Mouse (Mus musculus) myocyte (in vitro differentiated cells): ENCODE measurements around the gene Mut. TPM values are rescaled to one million over a fixed set of nuclear protein-coding genes. Genes with fewer than 3 reads are reported as not detected.

Source experiments
- H3K27me3 ChIP-seq: one replicate; pipeline ENCODE4 v1.6.1; 2011; ENCODE audit not compliant: control insufficient read depth, insufficient read depth, insufficient read length
- H3K36me3 ChIP-seq: one replicate; pipeline ENCODE4 v1.6.1; 2011; ENCODE audit not compliant: control insufficient read depth, insufficient read depth
- H3K4me2 ChIP-seq: one replicate; pipeline ENCODE4 v1.6.1; 2011; ENCODE audit warnings: low read depth, control low read depth
- H3K4me3 ChIP-seq: one replicate; pipeline ENCODE4 v1.5.1; 2011; ENCODE audit warnings: mild to moderate bottlenecking, control low read depth, moderate library complexity
- H3K79me2 ChIP-seq: one replicate; pipeline ENCODE4 v1.6.1; 2011; ENCODE audit not compliant: control insufficient read depth, insufficient read depth
- H3ac ChIP-seq: one replicate; pipeline ENCODE4 v1.6.1; 2011; ENCODE audit not compliant: control insufficient read depth, insufficient read length
- CEBPB ChIP-seq: IDR thresholded peaks from 2 replicates; pipeline ENCODE4 v1.6.1; 2011; ENCODE audit warnings: mild to moderate bottlenecking, moderate library complexity; ENCODE audit not compliant: poor library complexity, insufficient read depth, severe bottlenecking
- E2F4 ChIP-seq: IDR thresholded peaks from one replicate; pipeline ENCODE4 v1.6.1; 2011; ENCODE audit warnings: mild to moderate bottlenecking, control low read depth, moderate library complexity; ENCODE audit not compliant: insufficient read depth
- MAX ChIP-seq: IDR thresholded peaks from one replicate; pipeline ENCODE4 v1.6.1; 2011; ENCODE audit warnings: low read depth, mild to moderate bottlenecking, control low read depth
- MYOD1 ChIP-seq, 3 experiments: IDR thresholded peaks; one replicate each; pipeline ENCODE4 v1.6.1; 2011; ENCODE audit warnings: control low read depth in 2 of 3, low read depth in 2 of 3, mild to moderate bottlenecking in 2 of 3, moderate library complexity in 1 of 3; ENCODE audit not compliant: insufficient read length in 2 of 3, control insufficient read depth in 1 of 3
- MYOG ChIP-seq, 3 experiments: IDR thresholded peaks; one replicate each; pipeline ENCODE4 v1.6.1; 2011; ENCODE audit warnings: control low read depth in 2 of 3, low read depth in 2 of 3, mild to moderate bottlenecking in 2 of 3; ENCODE audit not compliant: insufficient read length in 2 of 3, control insufficient read depth in 1 of 3, insufficient read depth in 1 of 3
- POLR2A ChIP-seq: IDR thresholded peaks from one replicate; pipeline ENCODE4 v1.6.1; 2011; ENCODE audit warnings: low read depth, mild to moderate bottlenecking, control low read depth, moderate library complexity; ENCODE audit not compliant: insufficient read length
- POLR2AphosphoS2 ChIP-seq: IDR thresholded peaks from one replicate; pipeline ENCODE4 v1.6.1; 2011; ENCODE audit warnings: low read depth, control low read depth; ENCODE audit not compliant: insufficient read length
- REST ChIP-seq: IDR thresholded peaks from one replicate; pipeline ENCODE4 v1.6.1; 2011; ENCODE audit warnings: mild to moderate bottlenecking, control low read depth, moderate library complexity; ENCODE audit not compliant: insufficient read depth, insufficient read length
- SRF ChIP-seq: IDR thresholded peaks from one replicate; pipeline ENCODE4 v1.6.1; 2011; ENCODE audit warnings: low read depth; ENCODE audit not compliant: control insufficient read depth, insufficient read length
- TCF12 ChIP-seq: IDR thresholded peaks from one replicate; pipeline ENCODE4 v1.6.1; 2011; ENCODE audit warnings: mild to moderate bottlenecking, control low read depth; ENCODE audit not compliant: poor library complexity, insufficient read depth, severe bottlenecking
- TCF3 ChIP-seq: IDR thresholded peaks from one replicate; pipeline ENCODE4 v1.6.1; 2011; ENCODE audit warnings: low read depth, control low read depth; ENCODE audit not compliant: insufficient read length
- USF1 ChIP-seq: IDR thresholded peaks from one replicate; pipeline ENCODE4 v1.6.1; 2011; ENCODE audit warnings: low read depth, mild to moderate bottlenecking, control low read depth, moderate library complexity
- polyA plus RNA-seq: library from polyadenylated mRNA; unstranded; fragments of >200 nt; fragmentation: generic; extraction: Trizol; gene quantifications from one replicate; pipeline ENCODE4 v1.2.1, GENCODE M21; 2012; ENCODE audit warnings: missing spikeins

Mut gene
- polyA plus RNA-seq, 1 experiment: 9.3 TPM

DNA sequence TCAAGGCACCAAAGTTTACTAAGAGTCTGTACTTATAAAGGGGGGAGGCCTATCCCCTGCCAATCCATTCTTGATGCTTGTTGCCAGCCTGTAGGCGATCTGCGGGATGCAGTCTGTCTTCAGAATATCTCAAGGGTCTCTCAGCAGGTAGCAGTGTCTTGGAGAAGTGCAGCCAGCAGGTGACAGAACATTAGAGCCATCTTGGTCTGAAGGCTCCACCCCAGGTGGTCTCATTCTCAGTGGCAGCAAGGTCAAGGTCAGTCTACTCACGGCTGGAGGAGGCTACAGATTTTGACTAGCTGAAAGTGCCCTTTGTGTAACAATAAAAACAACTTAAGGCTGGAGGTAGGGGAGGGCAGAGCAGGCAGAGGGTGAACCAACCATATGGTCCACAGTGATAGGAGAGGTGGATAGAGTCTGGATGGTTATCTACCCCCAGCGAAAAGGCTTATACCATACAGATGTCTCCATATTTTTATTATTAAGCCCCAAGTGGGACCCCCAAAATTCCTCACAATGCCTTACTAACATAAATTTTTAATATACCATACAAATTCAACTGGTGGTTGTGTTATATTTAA is 34.6 kb upstream of the Mut start:
- no peaks in the 10 kb centered on the region for H3K27me3 ChIP-seq
- no peaks in the 10 kb centered on the region for H3K79me2 ChIP-seq
- TF ChIP-seq TCF3 (no peak), CEBPB (no peak)
- no peak overlapping the region for H3K4me3 ChIP-seq
- no peak overlapping the region for H3K4me2 ChIP-seq
- H3ac ChIP-seq: no peak overlapping the region
- H3K36me3 ChIP-seq: no peaks in the 10 kb centered on the region

DNA sequence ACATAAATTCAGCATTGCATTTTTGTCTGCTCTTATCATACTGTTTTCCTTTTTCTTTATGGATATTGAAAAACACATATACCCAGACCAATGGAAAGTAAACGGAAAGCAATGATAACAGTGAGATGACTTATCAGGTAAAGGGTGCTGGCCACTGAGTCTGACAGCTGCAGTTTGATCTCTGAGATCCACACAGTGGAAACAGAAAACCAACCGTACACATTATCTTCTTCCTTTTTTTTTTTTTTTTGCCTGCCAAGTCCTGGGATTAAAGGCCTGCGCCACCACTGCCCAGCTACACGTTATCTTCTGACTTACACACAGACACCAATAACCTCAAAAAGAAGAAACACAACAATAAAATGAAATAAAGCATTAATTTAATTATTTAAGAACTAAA is 31.1 kb upstream of the Mut start:
- no peaks in the 10 kb centered on the region for H3K27me3 ChIP-seq
- TF ChIP-seq TCF12: no peak
- no peak for TF ChIP-seq SRF
- no peak for TF ChIP-seq REST
- TF ChIP-seq POLR2AphosphoS2: no peak
- no peak for TF ChIP-seq E2F4
- no peak for TF ChIP-seq MYOD1 (IDR thresholded peaks at IDR 0.05; ENCODE audit: control insufficient read depth in 1 of 3, insufficient read length in 2 of 3, low read depth in 2 of 3)
- H3K4me3 ChIP-seq: no peak overlapping the region
- H3K4me2 ChIP-seq: no peak overlapping the region
- no peak overlapping the region for H3ac ChIP-seq
- H3K79me2 ChIP-seq: no peaks in the 10 kb centered on the region
- no peaks in the 10 kb centered on the region for H3K36me3 ChIP-seq

DNA sequence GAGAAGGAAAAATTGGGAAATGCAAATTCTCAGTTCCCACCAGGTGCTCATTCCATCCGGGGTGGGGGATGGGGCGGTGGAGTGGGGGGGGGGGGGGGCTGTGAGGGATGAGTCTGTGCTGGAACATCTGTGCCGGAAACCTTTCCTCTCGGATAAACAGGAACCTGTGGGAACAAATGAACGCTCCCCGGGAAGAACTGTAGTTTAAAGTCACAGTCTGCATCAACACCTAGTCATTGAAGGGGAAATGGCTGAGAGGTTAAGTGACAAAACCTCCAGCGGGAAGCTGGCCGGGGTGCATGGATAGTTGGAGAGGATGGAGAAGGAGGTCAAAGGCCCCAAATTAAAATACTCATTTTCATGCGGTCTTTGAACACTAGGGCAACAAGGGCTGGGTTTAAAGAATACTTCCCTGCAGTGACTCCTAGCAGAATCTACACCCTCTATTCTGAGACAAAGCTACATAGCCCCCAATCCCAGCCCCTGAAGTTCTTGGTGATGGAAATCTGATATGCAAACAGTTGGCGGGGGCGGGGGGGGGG is 30.4 kb upstream of the Mut start:
- no peak overlapping the region for H3K4me2 ChIP-seq
- no peak overlapping the region for H3ac ChIP-seq
- H3K27me3 ChIP-seq: no peaks in the 10 kb centered on the region
- TF ChIP-seq POLR2A (no peak), MYOG (IDR thresholded peaks at IDR 0.05; ENCODE audit: control insufficient read depth in 1 of 3, insufficient read depth in 1 of 3, insufficient read length in 2 of 3, low read depth in 2 of 3) (no peak), E2F4 (no peak), POLR2AphosphoS2 (no peak), TCF3 (no peak), MAX (no peak), CEBPB (no peak), USF1 (no peak)
- H3K36me3 ChIP-seq: no peaks in the 10 kb centered on the region
- H3K4me3 ChIP-seq: no peak overlapping the region
- H3K79me2 ChIP-seq: no peaks in the 10 kb centered on the region

DNA sequence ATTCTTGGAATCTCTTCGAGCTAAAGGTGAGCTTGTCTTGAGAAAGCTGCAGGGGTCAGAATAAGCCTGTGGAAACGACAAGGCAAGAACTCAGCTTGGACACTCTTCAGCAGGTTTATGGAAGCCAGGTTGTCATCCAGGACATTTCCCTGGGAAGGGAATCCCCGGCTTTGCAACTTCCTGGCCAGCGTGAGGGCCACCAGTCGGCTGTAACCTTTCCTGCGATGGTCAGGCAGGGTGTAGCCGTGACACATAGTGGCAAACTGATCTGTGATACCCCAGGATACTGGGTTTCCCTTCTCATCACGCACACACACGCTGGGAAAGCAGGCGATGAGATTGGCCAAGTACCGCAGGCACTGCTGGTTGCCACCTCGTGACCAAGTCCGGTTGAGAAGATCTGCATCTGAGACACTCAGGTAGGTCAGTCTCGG is 29.7 kb upstream of the Mut start:
- Histone ChIP-seq H3K79me2 (no peaks in the 10 kb centered on the region), H3K4me2 (no peak overlapping the region), H3K27me3 (no peaks in the 10 kb centered on the region), H3K4me3 (no peak overlapping the region), H3K36me3 (no peaks in the 10 kb centered on the region), H3ac (no peak overlapping the region)
- no peak for TF ChIP-seq TCF12
- no peak for TF ChIP-seq POLR2A
- no peak for TF ChIP-seq REST
- no peak for TF ChIP-seq MYOG (IDR thresholded peaks at IDR 0.05; ENCODE audit: control insufficient read depth in 1 of 3, insufficient read depth in 1 of 3, insufficient read length in 2 of 3, low read depth in 2 of 3)
- TF ChIP-seq MYOD1 (IDR thresholded peaks at IDR 0.05; ENCODE audit: control insufficient read depth in 1 of 3, insufficient read length in 2 of 3, low read depth in 2 of 3): no peak
- no peak for TF ChIP-seq E2F4
- TF ChIP-seq USF1: no peak
- TF ChIP-seq SRF: no peak
- TF ChIP-seq CEBPB: no peak
- TF ChIP-seq TCF3: no peak
- TF ChIP-seq MAX: no peak
- no peak for TF ChIP-seq POLR2AphosphoS2

DNA sequence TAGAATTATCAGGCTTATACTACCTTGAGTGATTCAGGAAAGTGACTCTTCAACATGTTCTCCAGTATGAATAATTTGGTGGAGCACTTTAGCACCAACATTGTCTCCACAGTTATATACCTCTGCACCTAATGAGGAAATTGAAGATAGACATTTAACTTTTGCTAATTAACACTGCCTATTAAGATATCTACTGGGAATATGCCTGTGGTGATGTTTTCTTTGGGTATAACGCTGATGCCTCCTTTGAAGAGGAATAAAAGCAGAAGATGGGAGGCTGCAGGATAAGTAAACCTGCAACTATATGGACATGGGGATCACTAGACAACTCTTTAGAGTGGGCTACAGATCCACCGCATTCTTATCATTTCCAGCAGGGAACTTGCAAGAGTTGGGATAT is 20.2 kb upstream of the Mut start, which contains the start of gene Glyatl3:
Gene Glyatl3, minus strand, starts transcription at position 101 of the 400 bp plus-strand sequence.
- H3ac ChIP-seq: no peak within 1 kb of the TSS
- H3K4me2 ChIP-seq: no peak within 1 kb of the TSS
- no peak within 1 kb of the TSS for H3K4me3 ChIP-seq
- H3K36me3 ChIP-seq: no peaks in the 10 kb centered on the region
- TF ChIP-seq E2F4 (no peak), REST (no peak), SRF (no peak), MYOD1 (IDR thresholded peaks at IDR 0.05; ENCODE audit: control insufficient read depth in 1 of 3, insufficient read length in 2 of 3, low read depth in 2 of 3) (no peak), MAX (no peak), TCF3 (no peak), USF1 (no peak), TCF12 (no peak), POLR2A (no peak), POLR2AphosphoS2 (no peak), CEBPB (no peak), MYOG (IDR thresholded peaks at IDR 0.05; ENCODE audit: control insufficient read depth in 1 of 3, insufficient read depth in 1 of 3, insufficient read length in 2 of 3, low read depth in 2 of 3) (no peak)
- no peaks in the 10 kb centered on the region for H3K79me2 ChIP-seq
- H3K27me3 ChIP-seq: no peaks in the 10 kb centered on the region
